Mouse (Mus musculus) intestine, embryonic 14.5 days (tissue): ENCODE measurements around the gene Trp53rka. TPM values are rescaled to one million over a fixed set of nuclear protein-coding genes. Genes with fewer than 3 reads are reported as not detected.

Experiments used
- ATAC-seq: fragments of 200-750 bp; cut with Nextera tagmentation; replicated peaks from 2 replicates; pipeline ENCODE4 v1.8.0; 2017; ENCODE audit warnings: low read depth, moderate number of reproducible peaks, moderate TSS enrichment, moderate library complexity; ENCODE audit not compliant: low FRiP score, low TSS enrichment
- DNase-seq: peaks from one replicate; pipeline ENCODE4 v3.0.0-alpha.2; 2018; ENCODE audit warnings: low spot score
- H3K27ac ChIP-seq: fragments of 300-500 bp; sonication (generic); 2 replicates; pipeline ENCODE4 v1.5.1; 2014; ENCODE audit warnings: low read depth, mild to moderate bottlenecking, control low read depth
- H3K27me3 ChIP-seq: fragments of 300-500 bp; sonication (generic); replicated peaks from 2 replicates; pipeline ENCODE4 v1.6.1; 2014; ENCODE audit warnings: low read length, control low read depth; ENCODE audit not compliant: control insufficient read depth, insufficient read depth
- H3K36me3 ChIP-seq: fragments of 300-500 bp; sonication (generic); 2 replicates; pipeline ENCODE4 v1.6.1; 2014; ENCODE audit warnings: low read length, control low read depth; ENCODE audit not compliant: control insufficient read depth, insufficient read depth
- H3K4me1 ChIP-seq: fragments of 300-500 bp; sonication (generic); replicated peaks from 2 replicates; pipeline ENCODE4 v1.6.1; 2014; ENCODE audit warnings: low read length, control low read depth, mixed read lengths; ENCODE audit not compliant: control insufficient read depth, insufficient read depth
- H3K4me2 ChIP-seq: fragments of 300-500 bp; sonication (generic); 2 replicates; pipeline ENCODE4 v1.6.1; 2014; ENCODE audit warnings: low read length
- H3K4me3 ChIP-seq: fragments of 300-500 bp; sonication (generic); 2 replicates; pipeline ENCODE4 v1.5.1; 2014; ENCODE audit warnings: low read depth, low read length, control low read depth, mixed read lengths
- H3K9ac ChIP-seq: fragments of 300-500 bp; sonication (generic); 2 replicates; pipeline ENCODE4 v1.6.1; 2014; ENCODE audit warnings: mild to moderate bottlenecking, low read length
- H3K9me3 ChIP-seq: fragments of 300-500 bp; sonication (generic); 2 replicates; pipeline ENCODE4 v1.6.1; 2016; ENCODE audit warnings: low read length, control low read depth; ENCODE audit not compliant: control insufficient read depth
- WGBS: fragments of 180-500 bp; shearing (Covaris S2); extraction: QIAGEN DNeasy Blood & Tissue Kit; methylation state at CpG from one replicate; pipeline ENCODE4 v1.1.7; 2014; 5-methylcytosine and 5-hydroxymethylcytosine counted together
- polyA plus RNA-seq: library from polyadenylated mRNA; unstranded; fragments of >200 nt; fragmentation: Nextera tagmentation; extraction: Ambion mirVana; gene quantifications from 2 replicates; pipeline ENCODE4 v1.2.1, GENCODE M21; 2014

Gene Trp53rka
- polyA plus RNA-seq, 1 experiment from 2014 or later: 37.1 TPM

GRCm38 (mm10) chr2:165473003-165473402 lies 20.1 kb downstream of the Trp53rka start, which contains the start of gene Slc13a3:
TSS of gene Slc13a3 (minus strand) at chr2:165473230.
- H3K27me3 ChIP-seq: peaks cover 19% of the 10 kb centered on the region
- no peaks in the 10 kb centered on the region for H3K9me3 ChIP-seq
- H3K4me1 ChIP-seq: no peaks in the 10 kb centered on the region; the same call in 1 of the 2 replicates
- no peak within 1 kb of the TSS for H3K27ac ChIP-seq
- H3K9ac ChIP-seq: no peak within 1 kb of the TSS
- no peak for ATAC-seq
- DNase-seq: no peak
- H3K4me3 ChIP-seq: peak within 1 kb of the TSS; percentile 15; the same call in 1 of the 2 replicates
- no peaks in the 10 kb centered on the region for H3K36me3 ChIP-seq
- under 1% methylated on average over 35 of the region's 35 CpGs for WGBS
- H3K4me2 ChIP-seq: peak within 1 kb of the TSS; percentile 40

GRCm38 (mm10) chr2:165471943-165472342 lies 21.2 kb downstream of the Trp53rka start:
- DNase-seq (no peak), ATAC-seq (no peak)
- H3K36me3 ChIP-seq: no peaks in the 10 kb centered on the region
- no peaks in the 10 kb centered on the region for H3K9me3 ChIP-seq
- H3K4me3 ChIP-seq: no peak overlapping the region
- 68% methylated on average over 11 of the region's 11 CpGs for WGBS
- H3K4me1 ChIP-seq: no peaks in the 10 kb centered on the region; the same call in 1 of the 2 replicates
- H3K27me3 ChIP-seq: peaks cover 19% of the 10 kb centered on the region
- H3K4me2 ChIP-seq: no peak overlapping the region
- H3K27ac ChIP-seq: no peak overlapping the region
- no peak overlapping the region for H3K9ac ChIP-seq

GRCm38 (mm10) chr2:165470167-165470566 lies 23.0 kb downstream of the Trp53rka start:
- no peak for ATAC-seq
- no peak overlapping the region for H3K4me3 ChIP-seq
- no peaks in the 10 kb centered on the region for H3K9me3 ChIP-seq
- H3K27ac ChIP-seq: no peak overlapping the region
- peaks cover 19% of the 10 kb centered on the region for H3K27me3 ChIP-seq
- 28% methylated on average over 5 of the region's 5 CpGs for WGBS
- DNase-seq: no peak
- no peak overlapping the region for H3K9ac ChIP-seq
- H3K36me3 ChIP-seq: no peaks in the 10 kb centered on the region
- no peaks in the 10 kb centered on the region; the same call in 1 of the 2 replicates for H3K4me1 ChIP-seq
- no peak overlapping the region for H3K4me2 ChIP-seq

- Histone ChIP-seq H3K4me2 (no peak overlapping the region), H3K27ac (no peak overlapping the region), H3K27me3 (peaks cover 12% of the 10 kb centered on the region), H3K9ac (no peak overlapping the region), H3K4me3 (no peak overlapping the region), H3K36me3 (no peaks in the 10 kb centered on the region), H3K9me3 (no peaks in the 10 kb centered on the region), H3K4me1 (no peaks in the 10 kb centered on the region; the same call in 1 of the 2 replicates)
- 53% methylated on average over 15 of the region's 15 CpGs for WGBS
- DNase-seq (no peak), ATAC-seq (no peak)
Observed at GRCm38 (mm10) chr2:165467824-165468452, 25.2 kb downstream of the Trp53rka start.

GRCm38 (mm10) chr2:165459663-165460062 lies 33.5 kb downstream of the Trp53rka start:
- no peak for DNase-seq
- no peak overlapping the region for H3K4me3 ChIP-seq
- no peaks in the 10 kb centered on the region for H3K36me3 ChIP-seq
- no peaks in the 10 kb centered on the region for H3K4me1 ChIP-seq
- H3K27me3 ChIP-seq: no peaks in the 10 kb centered on the region
- ATAC-seq: no peak
- no peak overlapping the region for H3K4me2 ChIP-seq
- H3K9me3 ChIP-seq: no peaks in the 10 kb centered on the region
- no peak overlapping the region for H3K27ac ChIP-seq
- no peak overlapping the region for H3K9ac ChIP-seq
- WGBS: 17% methylated on average over 7 of the region's 7 CpGs

GRCm38 (mm10) chr2:165458189-165458588 lies 34.9 kb downstream of the Trp53rka start:
- ATAC-seq (no peak), DNase-seq (no peak)
- no peak overlapping the region for H3K4me3 ChIP-seq
- H3K4me1 ChIP-seq: no peaks in the 10 kb centered on the region
- no peaks in the 10 kb centered on the region for H3K36me3 ChIP-seq
- H3K27me3 ChIP-seq: no peaks in the 10 kb centered on the region
- WGBS: 62% methylated on average over 5 of the region's 5 CpGs
- H3K27ac ChIP-seq: no peak overlapping the region
- no peaks in the 10 kb centered on the region for H3K9me3 ChIP-seq
- H3K9ac ChIP-seq: no peak overlapping the region
- no peak overlapping the region for H3K4me2 ChIP-seq

- DNase-seq (no peak), ATAC-seq (no peak)
- H3K4me2 ChIP-seq: no peak overlapping the region
- H3K36me3 ChIP-seq: no peaks in the 10 kb centered on the region
- WGBS: 58% methylated on average over 2 of the region's 2 CpGs
- H3K9me3 ChIP-seq: no peaks in the 10 kb centered on the region
- no peak overlapping the region for H3K4me3 ChIP-seq
- no peaks in the 10 kb centered on the region for H3K4me1 ChIP-seq
- no peak overlapping the region for H3K9ac ChIP-seq
- no peaks in the 10 kb centered on the region for H3K27me3 ChIP-seq
- no peak overlapping the region for H3K27ac ChIP-seq
Observed at GRCm38 (mm10) chr2:165456710-165457109, 36.4 kb downstream of the Trp53rka start.

- Histone ChIP-seq H3K4me1 (no peaks in the 10 kb centered on the region), H3K9ac (no peak overlapping the region), H3K27ac (no peak overlapping the region), H3K36me3 (no peaks in the 10 kb centered on the region), H3K4me2 (no peak overlapping the region), H3K27me3 (no peaks in the 10 kb centered on the region), H3K9me3 (no peaks in the 10 kb centered on the region), H3K4me3 (no peak overlapping the region)
- ATAC-seq (no peak), DNase-seq (no peak)
- 79% methylated on average over 12 of the region's 12 CpGs for whole genome bisulfite sequencing
Observed at GRCm38 (mm10) chr2:165452730-165453693, 40.1 kb downstream of the Trp53rka start.
